Mouse (Mus musculus): ENCODE data around the gene Nrn1l.

DNA sequence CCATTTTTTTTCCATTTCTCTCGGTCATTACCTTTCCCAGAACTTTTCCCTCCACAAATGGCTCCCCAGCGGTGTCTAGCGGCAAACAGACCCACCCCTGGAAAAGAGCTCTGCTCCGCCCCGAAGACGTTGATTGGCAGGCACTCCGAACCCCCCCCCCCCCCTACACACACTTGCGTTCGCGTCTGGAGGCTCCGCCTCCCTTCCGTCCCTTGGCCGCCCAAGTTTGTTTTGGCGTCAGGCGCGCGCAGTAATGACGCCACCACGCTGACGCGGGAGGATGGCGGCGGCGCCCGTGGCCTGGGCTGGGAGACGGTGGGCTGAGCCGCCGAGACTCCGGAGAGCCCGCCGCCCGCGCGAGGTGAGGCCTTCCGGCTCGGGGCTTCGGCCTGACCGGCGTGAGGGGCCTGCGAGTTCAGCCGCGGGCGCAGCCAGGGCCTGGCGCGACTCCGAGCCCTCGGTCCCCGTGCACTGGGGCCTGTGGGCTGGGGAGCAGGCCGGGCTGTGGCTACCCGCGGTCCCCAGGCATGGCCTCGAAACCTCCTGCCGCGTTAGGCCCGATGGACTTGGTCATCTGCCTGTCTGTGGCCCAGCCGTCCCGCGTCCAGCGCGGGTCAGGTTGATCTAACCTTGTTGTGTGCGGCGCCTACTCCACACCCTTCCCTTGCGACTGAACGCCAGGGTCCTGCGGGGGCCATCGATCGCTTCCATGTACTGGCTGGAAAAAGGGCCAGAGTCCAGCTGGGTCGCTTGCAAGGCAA is 7.0 kb downstream of the Nrn1l start, which contains the start of gene Pskh1:
- TF ChIP-seq CTCF (IDR thresholded peaks at IDR 0.05; ENCODE audit: low read depth) (0 out of 2 replicates have a peak, but pooled peaks have one; percentile 17), EP300 (IDR thresholded peaks at IDR 0.05; ENCODE audit: low read depth) (no peak)

Data from liver, embryonic 14.5 days (tissue).